Mouse (Mus musculus) lung, adult 2 months (tissue): ENCODE results near the gene Hdgfl2.

ENCODE experiments used
- CTCF ChIP-seq: fragments of 200-500 bp; IDR thresholded peaks from 2 replicates; pipeline ENCODE4 v1.5.1; 2011; ENCODE audit warnings: mild to moderate bottlenecking, low read length, control low read depth; ENCODE audit not compliant: insufficient read depth
- POLR2A ChIP-seq: fragments of 200-500 bp; IDR thresholded peaks from 2 replicates; pipeline ENCODE4 v1.6.1; 2011; ENCODE audit warnings: low read depth, mild to moderate bottlenecking, control low read depth, low read length, borderline replicate concordance; ENCODE audit errors: extremely low read depth

DNA sequence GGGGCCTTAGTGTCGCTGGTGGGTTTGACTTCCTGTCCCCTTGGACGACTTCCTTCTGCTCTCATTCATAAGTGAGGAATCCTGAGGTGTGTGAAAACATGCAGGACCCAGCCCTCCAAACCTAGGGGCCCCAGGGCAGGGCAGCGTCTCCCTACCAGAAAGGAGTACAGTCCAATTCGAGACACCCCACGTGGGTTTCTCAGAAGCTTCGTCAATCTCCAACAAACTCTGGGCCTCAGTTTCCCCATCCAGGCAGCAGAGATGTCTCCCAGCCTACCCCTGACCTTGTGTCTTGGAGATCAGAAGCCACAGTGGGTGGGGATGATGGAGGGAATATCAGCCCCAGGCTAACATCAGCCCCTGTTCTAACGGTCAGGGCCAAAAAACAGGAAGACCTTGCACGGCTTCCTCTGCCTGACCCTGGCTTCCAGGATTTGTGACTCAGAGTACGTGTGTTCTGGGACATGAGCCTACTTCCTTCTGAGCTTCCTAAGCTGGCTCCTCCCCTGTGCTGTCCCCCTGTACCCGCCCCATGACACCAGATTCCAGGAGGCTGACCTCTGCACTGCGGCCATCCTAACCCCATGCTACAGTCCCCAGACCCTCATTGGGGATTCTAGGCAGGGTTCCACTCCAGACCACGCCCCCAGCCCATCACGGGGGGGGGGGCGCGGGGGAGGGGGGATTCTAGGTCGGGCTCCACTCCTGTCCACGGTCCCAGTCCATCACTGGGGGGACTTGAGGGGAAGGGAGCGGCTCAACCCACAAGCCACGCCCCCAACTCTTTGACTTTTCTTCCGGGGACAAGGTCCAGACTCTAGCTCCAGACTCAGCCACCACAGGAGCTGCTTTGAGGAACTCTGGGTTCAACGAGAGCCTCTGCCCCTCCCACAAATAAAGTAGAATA is 54.3 kb downstream of the Hdgfl2 start:
- TF ChIP-seq CTCF, result no peak
- TF ChIP-seq POLR2A, result peak; percentile 87; the same call in 1 of the 2 replicates
